Mouse (Mus musculus) megakaryocyte, embryonic 14.5 days (primary cell): ENCODE measurements at regions not wholly inside any gene's neighbourhood (a gene's known extent, or its start where the extent isn't known, plus 50 kb on each side); places are given as distances from the start of the nearest gene placed in this dataset.

Experiments used
- H3K27me3 ChIP-seq: replicated peaks from 2 replicates; pipeline ENCODE3; 2012; ENCODE audit warnings: inconsistent platforms
- H3K36me3 ChIP-seq: replicated peaks from 2 replicates; pipeline ENCODE3; 2012; ENCODE audit warnings: low read length, inconsistent platforms, mixed read lengths
- H3K4me1 ChIP-seq: 2 replicates; pipeline ENCODE4 v1.6.1; 2012; ENCODE audit warnings: inconsistent platforms
- H3K4me3 ChIP-seq: replicated peaks from 2 replicates; pipeline ENCODE3; 2012; ENCODE audit warnings: moderate library complexity, mild to moderate bottlenecking, inconsistent platforms
- H3K9me3 ChIP-seq: 2 replicates; pipeline ENCODE4 v1.6.1; 2012; ENCODE audit warnings: inconsistent platforms
- FLI1 ChIP-seq: IDR thresholded peaks from 2 replicates; pipeline ENCODE4 v1.6.1; 2012; ENCODE audit warnings: low read length, inconsistent platforms, mixed read lengths
- GATA1 ChIP-seq: IDR thresholded peaks from 3 replicates; pipeline ENCODE4 v1.6.1; 2012; ENCODE audit warnings: mixed read lengths, low read length, inconsistent platforms, borderline replicate concordance

DNA sequence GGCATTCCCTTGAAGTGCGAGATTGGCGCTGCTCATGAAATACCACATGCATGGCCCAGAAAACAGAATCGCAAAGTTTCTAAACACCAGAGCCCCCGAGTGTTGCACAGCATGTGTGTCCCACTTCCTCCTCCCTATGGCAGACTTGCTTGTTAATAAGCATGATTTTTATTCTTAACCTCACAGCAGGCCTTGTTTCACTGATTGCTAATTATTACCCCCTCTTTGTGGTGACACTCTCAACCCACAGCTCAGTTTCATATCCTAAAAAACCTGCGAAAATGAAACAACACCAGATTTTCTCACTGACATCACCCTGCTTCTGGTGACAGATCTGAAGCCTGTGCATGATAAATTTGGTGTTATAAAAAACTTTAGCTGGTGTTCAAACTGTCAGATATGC, 1319.3 kb upstream of the Gm7489 start:
- Histone ChIP-seq H3K36me3 (no peaks in the 10 kb centered on the region), H3K27me3 (no peaks in the 10 kb centered on the region), H3K4me3 (no peak overlapping the region), H3K4me1 (no peaks in the 10 kb centered on the region), H3K9me3 (peaks cover 6% of the 10 kb centered on the region)
- TF ChIP-seq GATA1 = no peak
- TF ChIP-seq FLI1 = no peak

DNA sequence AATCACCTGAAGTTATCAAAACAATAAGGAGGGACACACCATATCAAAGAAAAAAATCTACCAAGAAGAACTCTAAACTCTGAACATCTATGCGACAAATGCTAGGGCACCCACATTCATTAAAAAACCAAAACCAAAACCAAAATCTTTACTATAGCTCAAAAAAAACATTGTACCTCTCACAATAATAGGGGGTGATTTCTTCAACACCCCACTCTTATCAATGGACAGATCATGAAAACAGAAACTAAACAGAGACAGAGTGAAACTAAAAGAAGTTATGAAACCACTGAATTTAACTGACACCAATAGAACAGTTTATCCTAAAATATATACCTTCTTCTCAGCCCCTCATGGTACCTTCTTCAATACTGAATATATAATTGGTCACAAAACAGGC, 1314.5 kb upstream of the Gm7489 start:
- no peak for TF ChIP-seq GATA1
- TF ChIP-seq FLI1 = no peak
- H3K36me3 ChIP-seq = no peaks in the 10 kb centered on the region
- no peaks in the 10 kb centered on the region for H3K4me1 ChIP-seq
- H3K27me3 ChIP-seq = no peaks in the 10 kb centered on the region
- H3K9me3 ChIP-seq = peaks cover 6% of the 10 kb centered on the region
- H3K4me3 ChIP-seq = no peak overlapping the region

DNA sequence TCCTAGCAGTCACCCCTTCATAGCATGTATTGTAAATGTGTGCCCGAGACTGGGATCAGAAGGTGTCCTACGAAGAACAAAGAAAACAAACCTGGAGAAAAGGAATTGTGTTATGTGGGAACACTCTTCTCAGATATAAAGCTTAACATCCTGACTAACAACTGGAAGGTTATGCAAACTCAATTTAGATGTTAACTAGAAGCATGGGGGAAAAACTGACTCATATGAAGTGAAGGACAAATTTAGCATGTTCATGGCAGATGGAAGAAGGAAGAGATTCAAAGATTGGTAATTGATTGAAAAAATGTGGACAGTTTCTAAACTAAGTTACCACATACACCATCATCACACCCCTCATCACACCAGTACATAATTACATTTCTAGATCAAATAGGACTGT, 1307.1 kb upstream of the Gm7489 start:
- no peak for TF ChIP-seq GATA1
- no peak for TF ChIP-seq FLI1

DNA sequence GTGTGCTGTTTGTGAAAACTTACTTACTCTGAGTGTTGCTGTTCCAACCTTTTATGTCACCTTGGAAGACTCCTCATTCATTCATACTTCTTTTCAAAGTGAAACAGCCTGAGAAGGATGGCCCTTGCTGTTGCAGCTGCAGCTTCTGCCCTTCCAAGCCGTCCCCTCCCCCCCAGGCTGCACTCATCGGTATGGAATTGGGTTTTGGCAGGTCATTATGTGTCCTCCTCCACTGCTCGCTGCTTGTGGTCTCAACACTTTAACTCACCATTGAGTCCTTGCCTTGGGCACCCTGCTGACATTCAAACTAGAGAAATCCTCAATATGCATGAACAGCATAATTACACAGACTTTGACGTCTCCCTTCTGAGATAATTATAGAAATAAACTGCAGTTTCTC, 1295.3 kb upstream of the Gm7489 start:
- peaks cover 11% of the 10 kb centered on the region for H3K9me3 ChIP-seq
- H3K4me3 ChIP-seq = no peak overlapping the region
- TF ChIP-seq FLI1 = no peak
- H3K27me3 ChIP-seq = no peaks in the 10 kb centered on the region
- no peaks in the 10 kb centered on the region for H3K4me1 ChIP-seq
- no peaks in the 10 kb centered on the region for H3K36me3 ChIP-seq

More for the DNA sequence above, 1307.1 kb upstream of the Gm7489 start:
- Histone ChIP-seq H3K9me3 (no peaks in the 10 kb centered on the region), H3K36me3 (no peaks in the 10 kb centered on the region), H3K4me1 (no peaks in the 10 kb centered on the region), H3K27me3 (no peaks in the 10 kb centered on the region), H3K4me3 (no peak overlapping the region)

DNA sequence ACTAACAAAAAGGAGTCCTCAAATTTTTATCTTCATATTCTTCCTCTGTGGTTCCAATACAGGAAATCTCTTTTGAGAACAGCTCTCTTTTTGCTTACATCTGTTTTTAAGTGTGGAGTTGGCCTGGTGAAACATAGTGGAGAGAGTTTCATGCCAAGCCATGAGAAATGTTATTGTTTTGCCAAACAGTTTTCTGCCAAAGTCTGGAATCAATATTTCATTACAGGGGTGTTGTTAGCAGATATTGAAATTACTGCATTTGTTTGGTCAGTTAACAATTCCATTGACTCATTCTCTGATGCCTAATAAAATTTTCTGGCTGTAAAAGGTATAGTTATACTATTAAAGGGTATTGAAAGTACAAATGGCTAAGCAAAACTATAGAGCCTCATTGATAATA, 1285.2 kb upstream of the Gm7489 start:
- no peaks in the 10 kb centered on the region for H3K36me3 ChIP-seq
- no peak for TF ChIP-seq GATA1
- TF ChIP-seq FLI1 = no peak
- no peaks in the 10 kb centered on the region for H3K27me3 ChIP-seq
- no peaks in the 10 kb centered on the region for H3K4me1 ChIP-seq
- H3K4me3 ChIP-seq = no peak overlapping the region
- 0 out of 2 replicates have a peak, but pooled peaks cover 3% of the 10 kb centered on the region for H3K9me3 ChIP-seq

DNA sequence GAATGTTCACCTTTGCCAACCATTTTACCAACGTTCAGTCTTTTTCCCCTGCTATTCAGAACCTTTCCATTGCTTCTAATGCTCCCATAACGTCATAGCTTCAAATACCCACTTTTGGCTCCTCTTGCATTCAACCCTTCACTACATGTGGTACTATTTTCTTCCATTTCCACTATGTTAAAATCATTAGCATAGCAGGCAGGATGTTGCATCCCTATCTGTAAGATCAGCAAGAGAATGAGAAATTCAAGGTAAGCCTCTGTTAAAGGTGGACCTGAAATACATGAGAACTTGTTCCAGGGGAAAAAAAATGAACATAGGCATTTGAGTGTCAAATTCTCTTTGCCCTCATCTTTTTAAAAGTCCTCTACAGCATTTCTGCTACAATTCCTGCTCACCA, 1284.7 kb upstream of the Gm7489 start:
- TF ChIP-seq GATA1 (no peak), FLI1 (no peak)

DNA sequence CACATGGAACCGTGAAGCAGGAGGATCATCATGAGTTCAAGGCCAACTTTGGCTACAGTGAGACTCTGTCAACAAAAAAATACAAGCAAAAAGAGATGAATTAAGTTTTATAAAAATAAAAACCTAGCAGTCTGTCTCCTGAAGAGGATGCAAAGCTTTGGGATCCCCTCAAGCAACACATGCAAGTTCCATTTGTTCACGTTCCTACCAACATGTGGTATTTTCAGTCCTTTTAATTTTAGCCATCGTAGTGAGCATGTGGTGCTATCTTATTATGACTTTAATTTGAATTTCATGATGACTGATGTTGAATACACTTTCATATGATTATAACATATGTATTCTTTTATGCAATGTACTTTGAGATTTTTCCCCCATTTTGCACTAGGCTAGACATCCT, 1244.9 kb upstream of the Gm7489 start:
- H3K4me1 ChIP-seq = no peaks in the 10 kb centered on the region
- H3K9me3 ChIP-seq = peaks cover 5% of the 10 kb centered on the region; the same call in 1 of the 2 replicates
- TF ChIP-seq GATA1 (no peak), FLI1 (no peak)
- H3K4me3 ChIP-seq = no peak overlapping the region
- no peaks in the 10 kb centered on the region for H3K27me3 ChIP-seq
- H3K36me3 ChIP-seq = no peaks in the 10 kb centered on the region

More for the DNA sequence above, 1284.7 kb upstream of the Gm7489 start:
- Histone ChIP-seq H3K9me3 (0 out of 2 replicates have a peak, but pooled peaks cover 3% of the 10 kb centered on the region), H3K27me3 (no peaks in the 10 kb centered on the region), H3K4me3 (no peak overlapping the region), H3K4me1 (no peaks in the 10 kb centered on the region), H3K36me3 (no peaks in the 10 kb centered on the region)

DNA sequence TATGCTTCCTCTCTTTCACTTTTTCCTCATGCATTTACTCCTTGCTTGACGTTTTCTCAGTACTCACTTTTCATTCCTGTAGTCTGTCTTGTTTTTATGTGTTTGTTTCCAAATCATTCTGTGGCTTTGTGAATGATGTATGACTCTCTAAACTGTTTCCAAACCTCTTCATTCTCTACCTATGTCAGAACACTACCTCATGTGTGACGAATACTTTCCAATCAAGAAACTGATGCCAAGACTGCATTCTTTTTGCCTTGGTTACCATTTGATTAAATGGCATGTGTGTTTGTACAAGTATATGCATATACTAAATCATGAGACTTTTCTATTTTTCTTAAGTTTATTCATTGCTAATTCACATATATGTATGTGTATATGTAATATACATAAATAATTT, 1238.7 kb upstream of the Gm7489 start:
- H3K27me3 ChIP-seq = no peaks in the 10 kb centered on the region
- H3K4me3 ChIP-seq = no peak overlapping the region
- peaks cover 5% of the 10 kb centered on the region; the same call in 1 of the 2 replicates for H3K9me3 ChIP-seq
- no peaks in the 10 kb centered on the region for H3K4me1 ChIP-seq
- no peaks in the 10 kb centered on the region for H3K36me3 ChIP-seq
- no peak for TF ChIP-seq FLI1
- TF ChIP-seq GATA1 = no peak

DNA sequence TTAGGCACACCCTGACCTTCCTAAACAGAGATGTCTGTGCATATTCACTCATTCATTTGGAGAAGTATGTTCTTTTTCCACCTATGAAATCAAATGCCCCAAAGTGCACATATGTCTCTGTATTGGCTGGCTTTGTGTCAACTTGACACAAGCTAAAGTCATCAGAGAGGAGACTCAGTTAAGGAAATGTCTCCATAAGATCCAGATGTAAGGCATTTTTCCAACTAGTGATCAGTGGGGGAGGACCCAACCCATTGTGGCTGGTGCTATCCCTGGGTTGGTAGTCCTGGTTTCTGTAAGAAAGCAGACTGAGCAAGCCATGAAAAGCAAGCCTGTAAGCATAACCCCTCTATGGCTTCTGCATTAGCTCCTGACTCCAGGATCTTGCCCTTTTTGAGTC, 1226.8 kb upstream of the Gm7489 start:
- no peak overlapping the region for H3K4me3 ChIP-seq
- TF ChIP-seq GATA1 (no peak), FLI1 (no peak)
- H3K36me3 ChIP-seq = no peaks in the 10 kb centered on the region
- H3K4me1 ChIP-seq = no peaks in the 10 kb centered on the region
- H3K9me3 ChIP-seq = no peaks in the 10 kb centered on the region
- H3K27me3 ChIP-seq = no peaks in the 10 kb centered on the region
